Mouse (Mus musculus) cerebellum, adult 9-11 months (tissue): ENCODE results near the gene Med11.
"Not testable (repeated sequence)": the region's sequence is repeated elsewhere in the genome, so short reads cannot be mapped to it uniquely, and the experiment has no call there.

ENCODE experiments used
- DNase-seq: peaks from one replicate; pipeline ENCODE4 v3.0.0; 2022

Med11 gene

GRCm38 (mm10) chr11:70451797-70452498 lies at the start of gene Med11:
Med11 (plus strand) TSS chr11:70451919.
- peak; percentile 98 for DNase-seq

- DNase-seq, result no peak
These were observed 48.1 kb upstream of the Med11 start for GRCm38 (mm10) chr11:70403598-70403997.

- DNase-seq, result peak; percentile 82
These were observed 42.0 kb upstream of the Med11 start, which contains the start of gene Pelp1 for GRCm38 (mm10) chr11:70409594-70410296. Pelp1 (minus strand) TSS chr11:70410031.

- no peak for DNase-seq
These were observed 41.4 kb upstream of the Med11 start for GRCm38 (mm10) chr11:70410297-70410643.

GRCm38 (mm10) chr11:70412591-70412990 lies 39.1 kb upstream of the Med11 start:
- DNase-seq, result no peak

GRCm38 (mm10) chr11:70413961-70414360 lies 37.8 kb upstream of the Med11 start:
- DNase-seq, result peak; percentile 62

- no peak for DNase-seq
These were observed 33.5 kb upstream of the Med11 start for GRCm38 (mm10) chr11:70418199-70418598.

- DNase-seq, result no peak
These were observed 32.2 kb upstream of the Med11 start for GRCm38 (mm10) chr11:70419486-70419885.

GRCm38 (mm10) chr11:70426598-70426997 lies 25.1 kb upstream of the Med11 start:
- not testable (repeated sequence) for DNase-seq

- peak; percentile 49 for DNase-seq
These were observed 20.1 kb upstream of the Med11 start for GRCm38 (mm10) chr11:70431574-70431973.

GRCm38 (mm10) chr11:70432048-70432894 lies 19.4 kb upstream of the Med11 start, which contains the start of gene Arrb2:
Arrb2 (plus strand) TSS chr11:70432635.
- peak; percentile 99 for DNase-seq

- no peak for DNase-seq
These were observed 18.7 kb upstream of the Med11 start for GRCm38 (mm10) chr11:70432895-70433568.

GRCm38 (mm10) chr11:70433569-70433943 lies 18.2 kb upstream of the Med11 start:
- DNase-seq, result peak; percentile 43

GRCm38 (mm10) chr11:70433951-70434350 lies 17.8 kb upstream of the Med11 start:
- no peak for DNase-seq

- DNase-seq, result no peak
These were observed 16.2 kb upstream of the Med11 start for GRCm38 (mm10) chr11:70435476-70435875.

- no peak for DNase-seq
These were observed 14.3 kb upstream of the Med11 start for GRCm38 (mm10) chr11:70437426-70437825.

GRCm38 (mm10) chr11:70438728-70439374 lies 12.9 kb upstream of the Med11 start:
- DNase-seq, result no peak

- DNase-seq, result no peak
These were observed 11.1 kb upstream of the Med11 start for GRCm38 (mm10) chr11:70440637-70441036.

GRCm38 (mm10) chr11:70441882-70442281 lies 9.8 kb upstream of the Med11 start:
- DNase-seq, result no peak

GRCm38 (mm10) chr11:70443964-70444363 lies 7.8 kb upstream of the Med11 start:
- DNase-seq, result no peak

- DNase-seq, result no peak
These were observed 7.1 kb upstream of the Med11 start for GRCm38 (mm10) chr11:70444667-70445066.

GRCm38 (mm10) chr11:70446756-70447155 lies 5.0 kb upstream of the Med11 start:
- no peak for DNase-seq
